Mouse (Mus musculus) megakaryocyte, embryonic 14.5 days (primary cell): Measurements from ENCODE around the gene Ankrd10.

ENCODE experiments used
- FLI1 ChIP-seq: IDR thresholded peaks from 2 replicates; pipeline ENCODE4 v1.6.1; 2012; ENCODE audit warnings: low read length, inconsistent platforms, mixed read lengths
- GATA1 ChIP-seq: IDR thresholded peaks from 3 replicates; pipeline ENCODE4 v1.6.1; 2012; ENCODE audit warnings: mixed read lengths, low read length, inconsistent platforms, borderline replicate concordance

GRCm38 (mm10) chr8:11640606-11641005 lies 5.0 kb upstream of the Ankrd10 start:
- TF ChIP-seq FLI1 (no peak), GATA1 (no peak)
